Mouse (Mus musculus): ENCODE measurements at regions not wholly inside any gene's neighbourhood (a gene's known extent, or its start where the extent isn't known, plus 50 kb on each side); places are given as distances from the start of the nearest gene placed in this dataset.
A peak's percentile ranks its signal among the peaks of the same experiment; 100 is the strongest.

DNA sequence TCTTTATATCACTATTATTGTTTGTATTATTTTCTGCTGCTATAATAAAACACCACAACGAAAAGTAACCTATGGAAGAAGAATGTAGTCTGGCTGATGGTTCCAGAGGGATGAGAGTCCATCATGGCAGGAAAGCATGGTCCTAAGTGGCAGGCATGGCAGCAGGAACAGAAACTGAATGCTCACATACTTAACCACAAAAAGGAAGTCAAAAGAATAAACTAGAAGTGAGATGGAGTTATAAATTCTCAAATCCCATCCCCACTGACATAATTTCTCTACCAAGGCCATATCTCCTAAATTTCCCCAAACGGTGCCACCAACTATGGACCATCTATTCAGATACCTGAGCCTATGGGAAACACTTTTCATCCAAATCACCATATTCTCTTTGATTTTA lies 408.7 kb upstream of the Cnksr2 start:
- ATAC-seq (ENCODE audit: poor library complexity, severe bottlenecking) = peak; percentile 54

DNA sequence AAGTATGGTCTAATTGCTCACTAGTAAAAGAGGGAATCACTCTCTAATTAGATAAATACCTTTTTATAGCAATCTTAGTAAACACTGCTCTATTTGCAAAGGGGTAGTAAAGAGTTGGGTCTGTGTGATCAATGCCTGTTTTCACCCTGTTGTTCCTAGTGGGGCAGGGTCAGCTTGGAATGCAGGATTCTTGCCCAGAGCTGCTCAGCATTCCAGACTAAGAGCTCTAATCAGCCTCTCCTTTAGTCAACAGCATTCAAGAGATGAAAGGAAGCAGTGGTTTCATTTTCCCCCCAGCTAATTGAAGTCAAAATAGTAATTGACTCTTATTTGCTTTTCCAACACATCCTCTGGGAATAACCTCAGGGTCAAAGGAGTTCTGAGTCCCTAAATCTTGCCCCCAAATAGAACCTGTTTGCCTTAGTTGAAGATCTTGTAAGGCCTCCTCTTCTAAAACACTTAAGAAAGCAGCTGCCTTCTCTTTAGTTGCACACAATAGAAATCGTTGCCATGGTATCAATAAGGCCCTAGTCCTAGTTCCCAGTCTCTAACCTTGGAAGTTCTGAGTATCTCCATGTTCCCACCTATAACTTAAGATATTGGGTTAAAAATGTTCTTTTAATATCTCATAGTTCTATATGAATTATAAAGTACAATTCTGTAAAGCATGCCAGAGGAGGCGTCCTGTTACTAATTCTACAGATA lies 380.6 kb upstream of the Cnksr2 start:
- ATAC-seq (ENCODE audit: poor library complexity, severe bottlenecking) = no peak

DNA sequence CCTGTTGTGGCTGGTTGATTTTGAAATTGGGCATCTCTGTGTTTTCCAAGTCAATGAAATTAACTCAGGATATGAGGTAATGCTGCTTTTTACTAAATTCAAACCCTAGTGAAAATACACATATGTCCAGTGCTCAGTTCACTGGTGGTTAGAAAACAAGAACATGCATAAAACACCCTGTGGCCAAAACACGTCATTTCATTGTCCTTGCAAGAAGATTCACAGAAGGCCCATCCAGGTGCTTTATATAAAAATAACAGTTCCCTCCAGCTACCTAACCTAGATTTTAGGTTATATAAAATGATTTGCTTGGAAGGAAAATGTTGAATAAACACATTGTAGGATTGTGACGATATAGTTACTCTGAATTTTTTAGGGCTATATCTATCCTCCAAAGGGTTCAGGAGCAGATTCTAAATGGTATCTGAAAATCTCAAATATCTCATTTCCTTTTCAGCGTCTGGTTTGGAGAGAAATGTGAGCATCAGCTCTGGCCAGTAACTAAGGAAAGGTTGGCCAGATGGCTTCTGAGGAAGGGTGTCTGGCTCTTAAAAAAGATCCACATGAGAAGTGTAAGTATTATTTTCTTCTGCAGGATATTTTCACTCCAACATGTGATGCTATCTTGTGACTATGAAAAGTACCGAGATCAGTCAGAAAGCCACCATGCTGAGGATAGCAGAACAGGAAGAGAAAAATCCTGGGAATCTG lies 351.2 kb upstream of the Cnksr2 start:
- ATAC-seq (ENCODE audit: poor library complexity, severe bottlenecking) = no peak

DNA sequence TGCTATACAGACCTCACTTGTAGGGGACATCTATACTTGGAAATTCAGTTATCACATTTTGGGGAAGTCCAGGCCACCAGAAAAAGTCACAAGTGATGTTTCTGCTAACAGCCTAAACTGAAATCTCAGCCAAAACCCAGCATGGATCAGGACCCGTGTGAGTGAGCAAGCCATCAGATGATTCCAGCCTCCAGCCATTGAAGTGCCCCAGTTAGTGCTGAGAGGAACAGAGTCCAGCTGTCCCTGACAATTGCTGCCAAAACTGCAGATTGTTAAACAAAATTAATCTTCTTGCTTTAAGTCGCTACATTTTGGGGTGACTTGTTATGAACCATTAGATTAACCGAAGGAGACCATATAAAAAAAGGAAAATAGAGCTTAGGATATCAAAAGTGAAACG lies 332.7 kb upstream of the Cnksr2 start:
- no peak for ATAC-seq (ENCODE audit: poor library complexity, severe bottlenecking)

DNA sequence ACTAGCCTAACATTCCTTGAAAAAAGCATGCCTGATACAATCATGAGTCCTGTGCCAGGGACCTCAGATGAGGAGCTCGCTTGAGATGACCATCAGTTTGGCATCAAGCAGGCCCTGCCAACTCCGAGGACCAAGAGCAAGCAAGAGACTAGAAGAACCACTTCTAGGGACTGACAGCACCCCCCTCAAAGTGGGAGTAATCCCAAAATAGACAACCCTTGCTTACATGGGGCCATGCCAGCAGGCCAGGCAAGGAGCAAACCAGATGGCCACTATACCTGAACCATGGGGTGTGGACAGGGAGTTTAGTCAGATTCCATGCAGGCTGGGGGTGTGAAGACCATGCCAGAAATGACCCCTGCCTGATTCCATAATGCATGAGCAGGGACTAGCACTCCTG lies 330.1 kb upstream of the Cnksr2 start:
- ATAC-seq (ENCODE audit: poor library complexity, severe bottlenecking) = no peak
